Mouse (Mus musculus): ENCODE measurements at regions not wholly inside any gene's neighbourhood (a gene's known extent, or its start where the extent isn't known, plus 50 kb on each side); places are given as distances from the start of the nearest gene placed in this dataset.
"Not testable (repeated sequence)": the region's sequence is repeated elsewhere in the genome, so short reads cannot be mapped to it uniquely, and the experiment has no call there.

DNA sequence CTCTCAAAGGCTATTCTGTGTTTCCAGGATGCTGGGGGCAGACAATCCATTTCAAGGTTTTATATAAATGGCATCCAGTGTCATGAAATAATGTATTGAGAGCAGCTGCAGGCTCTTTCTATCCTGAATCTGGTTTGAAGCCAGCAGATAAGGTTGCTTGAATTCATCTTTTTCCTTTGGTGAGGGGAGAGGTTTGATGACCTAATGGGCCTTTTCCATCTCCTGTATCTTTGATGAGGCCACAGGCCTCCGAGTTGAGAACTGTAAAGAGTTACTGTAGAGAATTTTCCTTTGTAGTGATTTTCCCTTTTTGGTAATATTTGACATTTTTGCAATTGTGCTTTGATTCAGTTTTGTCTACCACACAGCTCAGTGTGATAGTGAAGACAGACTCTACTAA, 458.8 kb upstream of the 1700008P02Rik start:
- no peak for DNase-seq

DNA sequence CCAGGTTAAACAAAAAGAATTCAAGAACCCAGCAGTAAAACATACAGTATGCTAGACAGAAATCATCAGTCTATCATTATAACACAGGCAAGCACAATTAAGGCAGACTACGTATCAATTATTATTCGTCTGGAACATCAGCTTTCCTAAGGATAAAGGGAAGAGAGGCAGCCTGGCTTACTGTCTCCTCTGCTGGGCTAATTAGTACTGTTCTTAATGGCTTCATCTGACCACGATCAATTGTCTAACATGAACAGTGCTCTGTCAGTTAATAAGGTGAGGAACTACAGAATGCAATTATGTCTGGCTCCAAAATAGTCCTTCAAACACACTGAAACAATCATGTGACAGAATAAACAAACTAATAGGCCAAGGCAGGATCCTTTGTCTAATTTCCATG, 456.6 kb upstream of the 1700008P02Rik start:
- no peak for DNase-seq

DNA sequence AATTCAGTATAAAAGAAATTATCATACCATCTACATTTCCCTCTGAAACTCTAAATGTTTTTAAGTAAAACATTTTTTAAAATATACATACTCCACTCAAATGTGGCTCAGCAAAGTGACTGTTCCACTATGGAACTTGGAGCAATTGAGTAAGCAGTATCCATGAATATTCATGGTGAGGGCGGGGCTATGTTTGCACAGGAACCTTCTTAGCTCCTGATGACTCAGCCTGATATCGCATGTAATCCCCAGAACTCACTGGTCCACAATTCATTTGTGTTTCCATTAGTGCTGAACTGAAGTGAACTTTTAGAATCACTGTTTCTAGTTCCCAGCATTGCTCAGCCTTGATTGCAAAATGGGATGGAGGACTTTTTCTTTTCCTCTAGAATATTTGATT, 454.2 kb upstream of the 1700008P02Rik start:
- no peak for DNase-seq

DNA sequence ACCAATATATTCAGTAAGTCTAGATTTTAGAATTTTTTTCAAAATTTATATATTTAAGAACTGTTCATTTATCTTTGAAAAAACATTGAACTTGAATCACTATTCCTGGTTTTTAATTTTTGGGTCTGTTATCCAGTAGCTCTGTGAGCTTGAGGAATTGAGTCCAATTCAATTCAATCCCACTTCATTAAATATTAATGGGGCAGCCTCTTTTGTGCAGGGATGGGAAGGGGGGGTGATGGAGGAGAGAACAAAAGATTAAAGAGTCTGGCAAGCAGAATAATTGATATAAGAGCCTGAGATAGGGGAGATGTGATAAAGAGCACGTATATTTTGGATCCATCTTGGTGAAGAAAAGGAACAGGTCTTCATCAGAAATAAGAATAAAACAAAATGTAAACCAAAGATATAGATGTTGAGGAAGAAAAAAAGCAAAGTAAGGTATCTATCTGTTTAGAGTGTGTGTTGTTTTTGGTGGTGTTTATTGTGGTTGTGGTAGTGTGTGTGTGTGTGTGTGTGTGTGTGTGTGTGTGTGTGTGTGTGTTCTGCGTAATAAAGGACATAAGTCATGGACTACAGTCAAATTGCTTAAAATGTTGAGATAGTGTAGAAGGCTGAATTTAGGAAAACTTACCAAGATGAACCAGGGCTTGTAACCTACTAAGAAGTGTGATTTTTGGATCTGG, 421.3 kb upstream of the 1700008P02Rik start:
- DNase-seq: no peak

DNA sequence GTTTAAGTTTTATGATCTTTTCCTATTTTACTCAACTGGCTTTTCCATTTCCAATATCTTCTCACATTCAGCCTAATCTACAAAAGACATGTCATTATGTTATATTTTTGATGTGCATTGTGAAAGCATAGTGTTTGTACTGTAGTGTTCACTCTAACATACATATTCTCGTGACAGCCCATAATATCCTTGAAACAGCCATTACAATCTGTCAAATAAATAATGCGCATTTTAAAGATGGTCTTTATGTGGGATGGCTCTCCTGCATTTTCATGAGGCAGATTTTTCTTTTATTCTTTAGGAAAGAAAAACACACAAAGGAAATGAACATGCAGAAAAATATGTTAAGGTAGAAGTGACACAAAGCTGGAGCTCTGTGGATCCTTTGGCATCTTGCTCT, 415.6 kb upstream of the 1700008P02Rik start:
- DNase-seq: no peak

DNA sequence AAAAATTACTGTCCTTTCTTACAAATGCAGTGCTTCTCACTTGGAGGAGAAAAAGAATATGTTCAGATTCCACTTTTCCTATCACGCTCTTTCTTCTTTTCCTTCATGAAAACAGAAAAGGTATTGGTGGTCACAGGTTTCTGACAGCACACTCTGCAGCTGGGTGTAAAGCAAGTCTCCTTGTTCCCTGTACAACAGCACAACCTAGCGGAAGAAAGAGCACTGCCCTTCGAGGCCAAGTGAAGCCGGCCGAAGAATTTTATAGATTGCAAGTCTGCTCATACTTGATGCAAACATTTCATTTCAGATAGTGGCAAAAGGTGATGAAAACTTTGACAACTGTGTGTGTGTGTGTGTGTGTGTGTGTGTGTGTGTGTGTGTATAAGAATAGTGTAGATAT, 407.6 kb upstream of the 1700008P02Rik start:
- DNase-seq: peak; percentile 2 to 33

DNA sequence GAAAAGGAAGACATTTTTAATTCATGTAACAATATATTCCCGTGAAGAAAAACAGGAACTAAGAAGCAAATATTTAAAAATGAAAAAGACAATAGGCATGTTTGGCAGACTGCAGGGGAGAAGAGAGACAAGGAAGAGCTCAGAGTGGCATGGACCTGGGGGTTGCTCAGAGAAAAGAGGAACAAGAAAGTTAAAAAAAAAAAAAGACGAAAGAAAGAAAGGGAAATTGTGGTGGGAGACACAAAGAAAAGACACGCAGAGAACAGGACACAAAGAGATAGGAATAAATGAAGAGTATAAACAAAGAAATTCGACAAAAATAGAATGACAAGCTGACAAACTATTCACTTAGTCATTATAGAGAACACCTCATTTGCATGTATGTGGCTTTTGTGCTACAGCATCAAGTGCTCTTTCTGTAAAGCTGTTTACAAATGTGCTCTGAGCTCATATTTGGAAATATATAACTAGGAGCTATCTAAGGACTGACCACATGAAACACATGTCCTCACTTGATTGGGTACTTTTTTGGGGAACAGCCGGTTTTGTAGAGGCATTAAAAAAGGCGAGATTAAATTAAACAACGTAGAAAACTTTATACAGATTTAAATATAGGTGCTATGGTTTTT, 394.2 kb upstream of the 1700008P02Rik start:
- no peak for DNase-seq

DNA sequence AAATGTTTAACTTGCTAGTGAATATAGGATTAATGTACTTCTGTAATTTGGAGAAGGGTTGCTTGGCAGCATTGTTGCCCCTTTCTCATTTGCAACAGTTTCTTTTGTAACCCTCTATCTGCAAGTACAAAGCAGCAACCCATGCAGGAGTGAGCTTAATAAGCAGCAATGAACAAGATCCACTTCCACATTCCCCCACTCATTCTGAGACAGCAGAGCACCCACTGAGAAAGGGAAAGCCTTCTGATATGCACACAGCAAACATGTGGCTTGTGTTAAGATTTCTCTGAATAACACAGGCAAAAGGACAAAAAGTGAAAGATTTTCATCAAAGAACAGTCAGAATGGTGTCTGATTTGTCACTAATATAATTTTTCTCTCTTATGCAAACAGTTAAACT, 393.3 kb upstream of the 1700008P02Rik start:
- no peak for DNase-seq

DNA sequence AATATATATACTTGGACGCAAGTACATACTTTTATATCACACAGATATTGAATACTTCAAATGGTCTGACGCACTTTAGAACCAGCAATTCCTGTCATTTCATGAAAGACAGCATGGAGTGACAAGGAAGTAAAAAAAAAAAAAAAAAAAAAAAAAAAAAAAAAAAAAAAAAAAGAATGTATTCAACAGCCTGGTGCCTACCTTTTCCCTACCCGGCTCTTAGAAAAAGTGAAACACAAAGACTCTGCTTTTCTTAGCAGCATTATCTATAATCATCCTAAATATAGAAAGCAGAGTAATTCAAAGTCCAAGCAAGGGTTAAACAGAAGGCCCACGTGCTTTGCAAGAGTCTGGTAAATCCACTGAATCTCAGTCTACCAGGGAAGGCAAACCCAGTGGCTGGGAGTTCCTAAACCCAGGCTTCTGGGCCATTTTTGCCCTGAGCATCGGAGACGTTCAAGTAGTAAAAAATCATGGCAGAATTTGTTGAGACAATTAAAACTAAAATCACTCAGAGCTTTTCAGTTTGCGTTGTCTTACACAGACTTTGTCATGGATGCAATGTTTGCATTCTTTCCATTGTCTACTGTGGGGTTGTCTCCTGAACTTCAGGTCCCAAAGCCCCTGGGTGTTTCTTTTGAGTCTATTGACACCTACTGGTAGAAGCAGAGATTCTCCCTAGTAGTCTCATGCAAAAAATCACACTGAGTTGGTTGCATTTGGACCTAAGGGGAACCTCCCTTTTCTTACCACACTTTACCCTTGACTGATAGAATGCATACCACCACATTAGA, 390.2 kb upstream of the 1700008P02Rik start:
- DNase-seq: no peak

DNA sequence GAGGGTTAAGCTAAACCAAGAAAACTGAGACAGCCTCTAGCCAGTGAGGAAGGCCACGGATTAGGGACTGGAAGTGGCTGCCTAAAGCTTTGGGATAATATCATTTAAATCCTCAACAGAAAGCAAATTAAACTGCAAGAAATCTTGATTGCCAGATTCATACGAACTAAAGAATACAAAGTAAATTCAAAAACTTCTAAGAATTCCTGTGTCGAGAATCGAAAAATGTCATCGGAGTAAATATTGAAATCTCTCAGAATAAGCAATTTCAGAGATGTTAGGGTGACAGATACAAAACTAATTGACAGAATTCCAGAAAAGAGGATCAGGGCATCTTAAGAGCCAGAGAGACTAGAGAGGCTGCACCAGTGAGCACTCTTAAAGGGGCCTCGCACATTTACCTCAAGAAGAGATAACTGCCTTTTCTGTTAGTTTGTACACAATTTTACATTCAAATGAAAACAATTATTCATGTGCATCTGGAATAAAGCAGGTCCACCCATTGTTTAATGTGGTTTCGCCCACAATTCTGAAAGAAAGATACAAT, 388.5 kb upstream of the 1700008P02Rik start:
- no peak for DNase-seq

DNA sequence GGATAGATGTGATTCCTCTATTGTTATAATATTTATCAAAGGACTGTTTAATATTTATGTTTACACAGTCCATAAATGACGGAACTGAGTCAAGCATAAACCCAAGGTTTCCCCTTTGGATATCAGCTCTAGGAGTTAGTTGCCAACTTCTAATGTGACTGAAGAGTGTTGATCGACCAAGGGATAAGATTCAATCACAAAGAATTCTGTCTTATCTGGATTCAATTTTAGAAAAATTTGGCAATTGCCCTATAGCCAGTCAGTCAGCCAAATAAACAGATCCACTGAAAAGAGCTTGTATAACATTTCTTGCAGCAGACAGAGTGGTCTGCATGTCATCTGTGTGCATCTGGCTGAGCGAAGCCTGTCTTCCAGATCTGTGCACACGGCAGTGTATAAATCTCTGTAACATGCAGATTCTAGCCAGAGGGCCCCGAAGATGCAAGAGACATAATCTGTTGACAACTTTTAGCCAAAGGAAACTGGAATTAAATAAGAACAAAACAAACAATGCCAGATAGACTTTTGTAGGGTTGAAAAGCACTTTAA, 387.6 kb upstream of the 1700008P02Rik start:
- DNase-seq: no peak

DNA sequence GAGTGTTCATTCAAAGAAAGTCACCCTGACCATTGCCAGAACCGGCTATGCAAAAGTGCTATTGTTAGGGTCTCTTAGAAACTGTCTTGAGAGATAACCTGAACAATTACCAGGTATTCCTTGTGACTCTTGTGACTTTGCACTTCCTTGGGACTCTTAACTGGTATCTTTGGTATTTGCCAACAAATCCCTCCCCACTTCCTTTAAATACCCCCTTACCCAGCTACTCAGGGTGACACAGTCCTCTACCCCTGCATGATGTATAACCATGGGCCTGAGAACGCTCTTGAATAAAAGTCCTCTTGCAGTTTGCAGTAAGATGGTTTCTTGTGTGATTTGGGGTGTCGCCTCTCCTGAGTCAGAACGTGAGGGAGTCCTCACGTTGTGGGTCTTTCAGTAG, 371.5 kb upstream of the 1700008P02Rik start:
- not testable (repeated sequence) for DNase-seq

DNA sequence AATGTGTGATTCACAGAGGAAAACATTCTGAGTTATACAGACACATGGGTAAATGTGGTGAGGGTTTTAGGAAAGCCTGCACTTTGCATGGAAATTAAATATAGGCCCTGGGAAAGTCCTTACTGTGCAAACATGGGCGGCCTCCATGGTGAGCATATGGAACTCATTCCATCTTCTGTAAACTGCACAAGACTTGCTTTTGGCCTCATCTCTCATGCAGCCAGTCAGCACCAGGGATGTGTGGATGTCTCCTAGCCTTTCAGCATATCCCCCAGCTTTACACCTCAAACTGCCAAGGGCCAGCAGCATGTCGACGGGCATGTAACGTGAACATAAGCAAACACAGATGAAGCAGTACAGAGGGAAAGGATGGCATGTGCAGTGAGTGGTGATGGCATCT, 364.7 kb upstream of the 1700008P02Rik start:
- no peak for DNase-seq

DNA sequence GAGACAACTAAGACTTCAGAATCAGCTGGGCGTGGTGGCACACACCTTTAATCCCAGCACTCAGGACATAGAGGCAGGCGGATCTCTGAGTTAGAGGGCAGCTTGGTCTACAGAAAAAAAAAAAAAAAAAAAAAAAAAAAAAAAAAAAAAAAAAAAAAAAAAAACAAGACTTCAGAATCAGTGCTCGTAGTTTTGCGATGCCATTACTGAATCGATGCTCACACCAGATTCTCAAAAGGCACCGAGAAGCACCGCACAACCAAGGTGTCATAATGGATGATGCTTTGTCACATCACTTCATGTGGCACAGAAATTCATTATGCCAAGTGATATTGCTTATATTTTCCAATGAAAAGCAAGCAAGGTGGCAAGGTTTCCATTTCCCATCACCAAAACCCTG, 337.4 kb upstream of the 1700008P02Rik start:
- no peak for DNase-seq

DNA sequence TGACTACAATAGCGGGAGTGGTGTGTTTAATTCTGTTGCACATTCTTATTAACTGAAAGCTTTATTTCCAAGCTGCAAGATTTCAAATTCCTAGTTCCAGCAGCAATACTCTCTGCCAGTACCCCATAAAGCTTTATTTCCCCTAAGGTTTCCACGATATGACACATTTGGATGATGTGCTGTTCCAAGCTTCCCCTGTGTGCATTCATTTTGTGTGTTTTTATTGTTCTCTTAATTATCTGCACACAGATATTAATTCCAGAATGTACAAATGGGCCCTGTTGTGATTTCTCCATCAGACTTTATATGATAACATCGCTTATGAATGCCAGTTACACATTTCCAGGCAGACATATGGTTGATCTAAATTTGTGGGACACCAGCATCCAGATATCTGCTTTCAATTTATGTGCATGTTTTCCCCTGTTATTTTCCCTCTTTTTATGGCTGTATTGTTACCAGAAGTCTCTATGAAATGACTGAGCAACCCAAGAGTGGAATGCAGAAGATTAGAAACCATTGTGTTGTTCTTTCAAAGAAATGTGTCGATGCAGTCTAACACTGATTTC, 312.4 kb upstream of the 1700008P02Rik start:
- DNase-seq: no peak

DNA sequence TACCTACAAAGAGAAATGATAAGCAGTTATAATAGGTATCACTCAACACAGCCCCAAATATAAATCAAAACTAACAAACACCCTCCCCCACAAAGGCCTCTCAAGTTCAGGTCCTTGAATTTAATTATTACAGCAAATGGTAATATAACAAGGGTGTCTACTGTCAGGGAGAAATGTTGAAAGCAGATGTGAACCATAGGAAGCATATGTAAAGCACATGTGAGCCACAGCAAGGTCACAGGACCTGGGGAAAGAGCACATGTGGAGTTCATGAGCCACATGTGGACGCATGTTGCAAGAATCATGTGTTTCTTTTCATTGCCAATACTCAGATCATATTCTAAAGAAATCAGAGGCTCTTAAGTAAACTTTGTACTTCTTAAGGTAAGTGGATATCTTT, 306.5 kb upstream of the 1700008P02Rik start:
- no peak for DNase-seq

DNA sequence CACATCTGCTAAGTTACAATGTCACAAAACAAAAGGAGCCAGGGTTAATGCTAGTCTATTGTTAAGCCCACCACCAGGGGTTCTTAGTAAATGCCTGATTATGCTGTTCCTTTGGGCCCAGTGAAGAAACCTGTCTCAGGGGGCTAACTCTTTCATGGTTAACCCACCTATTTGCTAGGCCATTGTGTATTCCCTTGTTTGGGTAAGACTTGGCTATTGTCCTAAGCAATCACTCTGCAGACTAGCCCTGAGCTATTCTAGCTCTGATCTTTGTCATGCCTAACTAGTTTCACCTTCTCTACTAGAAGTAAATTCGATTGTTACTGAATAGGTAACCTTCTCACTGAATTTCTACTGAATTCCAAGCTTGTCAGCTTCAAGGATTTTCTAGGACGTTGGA, 302.4 kb upstream of the 1700008P02Rik start:
- DNase-seq: not testable (repeated sequence)

DNA sequence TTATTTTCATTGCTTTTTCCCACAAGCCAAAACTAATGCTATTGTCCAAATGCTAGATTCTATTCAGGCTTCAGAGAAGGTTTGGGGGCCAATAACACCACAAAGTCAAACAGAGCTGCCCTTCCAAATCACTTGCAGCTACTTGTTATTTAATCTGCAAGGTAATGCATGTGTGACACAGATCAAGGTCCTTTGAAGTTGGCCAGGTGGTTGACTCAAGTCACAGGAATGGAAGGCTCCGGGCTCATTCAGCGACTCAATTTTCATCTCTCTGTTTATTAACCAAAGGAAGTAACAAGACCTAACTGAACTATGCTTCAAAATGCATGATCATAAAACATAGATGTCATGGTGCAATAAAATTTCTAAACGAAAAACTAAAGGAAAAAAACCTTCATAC, 300.0 kb upstream of the 1700008P02Rik start:
- DNase-seq: no peak

DNA sequence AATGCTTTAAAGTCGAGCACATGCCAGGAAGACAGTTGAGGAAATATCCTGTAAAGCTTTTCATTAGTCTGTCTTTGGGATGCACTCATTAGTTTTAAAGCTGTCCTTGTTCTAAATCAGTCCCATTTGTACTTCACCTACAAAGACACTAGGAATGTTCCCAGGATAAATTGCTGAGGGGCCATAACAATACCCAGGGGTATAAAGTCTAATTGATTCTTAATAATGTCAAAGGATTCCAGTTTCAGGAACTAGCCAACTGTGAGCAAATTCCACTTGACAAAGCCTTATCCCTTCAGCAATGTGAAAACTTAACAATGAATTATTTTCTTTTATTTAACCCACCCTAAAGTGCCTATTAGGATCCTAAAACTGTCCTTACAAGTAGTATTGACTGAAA, 267.7 kb upstream of the 1700008P02Rik start:
- DNase-seq: no peak

DNA sequence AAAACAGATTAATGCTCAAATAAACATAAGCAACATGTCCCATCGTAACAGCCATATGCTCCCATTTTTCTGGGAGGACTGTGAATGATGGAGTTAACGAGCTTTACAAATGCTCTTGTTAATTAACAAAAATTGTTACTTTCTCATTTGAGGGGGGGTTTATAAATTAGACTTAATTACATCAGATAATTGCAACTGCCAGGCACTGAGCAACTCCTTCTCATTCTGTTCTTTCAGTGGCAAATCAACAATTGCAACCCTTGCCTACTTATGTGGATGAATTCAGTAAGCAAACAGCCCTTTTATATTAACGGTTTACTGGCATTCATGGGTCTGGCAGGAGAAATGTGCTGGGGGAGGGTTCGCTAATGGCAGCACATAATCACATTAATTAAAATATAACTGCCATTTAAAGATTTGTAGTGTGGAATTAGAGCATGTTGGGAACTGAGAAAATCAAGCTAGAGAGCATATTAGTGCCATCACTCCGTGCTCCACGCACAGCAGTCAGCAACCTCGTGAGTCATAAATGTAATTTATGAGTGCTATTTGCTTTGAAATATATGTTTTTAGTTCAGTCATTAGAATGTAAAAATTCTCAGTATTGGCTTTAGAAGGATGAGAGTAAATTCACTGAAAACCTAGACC, 266.9 kb upstream of the 1700008P02Rik start:
- no peak for DNase-seq

DNA sequence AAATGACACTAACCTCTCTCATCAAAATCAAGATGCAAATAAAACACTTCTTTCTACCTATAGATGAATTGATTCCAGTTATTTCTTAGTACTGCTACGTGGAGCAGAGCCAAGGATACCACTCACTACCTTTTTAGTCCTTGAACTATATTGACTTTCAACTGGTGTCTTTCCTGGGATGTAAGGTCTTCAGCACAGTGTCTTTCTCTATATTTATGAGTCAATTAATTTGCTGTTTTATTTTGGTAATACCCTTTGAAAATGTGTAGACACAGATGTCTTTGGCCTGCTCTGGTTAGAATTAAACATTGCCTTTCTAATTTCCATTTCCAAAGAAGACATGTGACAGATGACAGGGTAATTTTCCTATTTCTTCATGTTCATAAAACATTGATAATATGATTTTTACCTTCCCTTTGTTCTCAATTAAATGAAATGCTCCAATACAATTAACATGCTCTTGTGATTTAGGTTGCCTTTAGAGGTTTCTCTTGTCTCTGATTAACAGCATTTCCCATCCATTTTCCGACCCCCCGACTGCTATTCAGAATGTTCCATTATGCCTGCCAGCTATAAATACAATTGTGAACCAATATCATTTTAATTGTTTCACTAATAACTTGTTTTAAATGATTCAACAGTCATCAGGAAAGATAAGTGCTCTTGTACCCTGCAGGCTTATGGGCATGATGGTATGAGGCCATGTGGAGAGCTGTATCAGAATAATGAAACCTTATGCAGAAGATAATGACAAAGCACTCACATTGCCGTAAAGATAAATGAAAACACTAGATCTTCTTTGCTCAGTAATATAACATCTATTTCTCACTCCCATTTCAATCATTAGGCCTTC, 266.2 kb upstream of the 1700008P02Rik start:
- DNase-seq: no peak

DNA sequence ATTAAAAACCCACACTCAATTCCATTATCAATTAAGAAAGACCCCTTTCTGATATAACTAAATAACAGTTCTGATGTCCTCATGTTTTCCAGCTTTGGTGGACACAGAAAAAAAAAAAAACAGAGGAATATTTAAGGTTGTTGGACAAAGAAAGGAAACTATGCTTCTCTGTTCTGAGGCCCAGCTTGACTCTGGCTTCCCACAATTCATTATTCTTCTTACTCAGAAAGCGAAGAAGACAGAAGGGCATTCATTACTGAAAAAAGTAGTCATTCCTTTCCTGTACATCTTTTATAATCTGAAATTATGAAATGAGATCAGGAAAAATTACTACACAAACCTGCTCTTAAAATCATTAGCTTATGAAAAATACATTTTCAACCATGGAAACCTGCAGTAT, 263.2 kb upstream of the 1700008P02Rik start:
- DNase-seq: no peak
